Mouse (Mus musculus) C2C12 (cell line): ENCODE measurements around the gene Mctp2.

Source experiments
- CTCF ChIP-seq: IDR thresholded peaks from one replicate; pipeline ENCODE4 v1.5.1; 2011; ENCODE audit not compliant: control insufficient read depth, insufficient read depth, insufficient read length
- MAX ChIP-seq: IDR thresholded peaks from one replicate; pipeline ENCODE4 v1.6.1; 2011; ENCODE audit warnings: mild to moderate bottlenecking, control low read depth
- MYOD1 ChIP-seq: IDR thresholded peaks from one replicate; pipeline ENCODE4 v1.6.1; 2011; ENCODE audit warnings: low read depth; ENCODE audit not compliant: control insufficient read depth, insufficient read length
- USF1 ChIP-seq: IDR thresholded peaks from one replicate; pipeline ENCODE4 v1.6.1; 2011; ENCODE audit warnings: low read depth, mild to moderate bottlenecking, control low read depth, moderate library complexity

DNA sequence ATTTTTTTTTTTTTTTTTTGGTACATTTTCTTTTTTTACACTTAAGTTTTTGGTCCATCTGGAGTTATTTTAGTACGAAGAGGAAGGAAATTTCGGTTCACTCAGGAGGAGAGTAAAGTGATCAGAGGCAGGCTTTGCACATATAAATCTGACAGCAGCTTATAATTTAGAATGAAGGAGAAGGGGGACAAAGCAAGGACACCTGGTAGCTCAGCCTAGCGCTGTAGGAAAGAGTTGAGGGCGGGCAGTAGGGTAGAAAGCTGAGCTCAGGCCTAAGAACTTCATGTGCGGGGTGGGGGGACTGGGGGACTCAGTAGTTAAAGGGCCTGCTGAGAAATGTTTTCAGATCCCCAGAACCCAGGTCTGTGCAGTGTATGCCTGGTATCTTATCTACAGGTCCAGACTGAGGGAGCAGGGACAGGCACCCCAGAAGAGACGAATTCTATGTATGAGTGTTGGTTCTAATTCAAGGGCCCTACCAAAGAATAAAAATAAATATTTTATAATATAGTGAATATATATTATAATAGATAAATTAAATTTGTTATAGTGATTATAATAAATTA, 71.9 kb downstream of the Mctp2 start:
- TF ChIP-seq USF1 (no peak), MYOD1 (no peak), CTCF (no peak), MAX (no peak)
